Mouse (Mus musculus): ENCODE measurements at regions not wholly inside any gene's neighbourhood (a gene's known extent, or its start where the extent isn't known, plus 50 kb on each side); places are given as distances from the start of the nearest gene placed in this dataset.
A peak's percentile ranks its signal among the peaks of the same experiment; 100 is the strongest.

DNA sequence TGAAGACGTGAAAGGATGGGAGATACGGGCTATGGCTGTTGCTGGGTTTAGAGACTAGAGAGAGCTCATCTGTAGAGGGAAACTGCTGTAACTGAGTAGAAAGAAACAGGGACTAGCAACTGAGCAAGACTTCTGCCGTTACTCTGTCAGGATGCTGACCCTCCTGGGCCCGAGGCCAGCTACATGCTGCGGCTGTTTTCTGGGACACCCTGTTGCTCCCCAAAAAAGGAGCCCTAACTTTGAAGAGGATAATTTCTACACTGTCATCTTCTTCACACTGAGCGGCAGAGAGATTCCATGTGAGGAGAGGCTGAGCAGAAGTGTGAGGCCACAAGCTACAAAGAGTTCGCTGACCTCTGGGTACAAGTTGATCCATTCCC lies 74.2 kb upstream of the Ralgps2 start:
- no peak for DNase-seq

DNA sequence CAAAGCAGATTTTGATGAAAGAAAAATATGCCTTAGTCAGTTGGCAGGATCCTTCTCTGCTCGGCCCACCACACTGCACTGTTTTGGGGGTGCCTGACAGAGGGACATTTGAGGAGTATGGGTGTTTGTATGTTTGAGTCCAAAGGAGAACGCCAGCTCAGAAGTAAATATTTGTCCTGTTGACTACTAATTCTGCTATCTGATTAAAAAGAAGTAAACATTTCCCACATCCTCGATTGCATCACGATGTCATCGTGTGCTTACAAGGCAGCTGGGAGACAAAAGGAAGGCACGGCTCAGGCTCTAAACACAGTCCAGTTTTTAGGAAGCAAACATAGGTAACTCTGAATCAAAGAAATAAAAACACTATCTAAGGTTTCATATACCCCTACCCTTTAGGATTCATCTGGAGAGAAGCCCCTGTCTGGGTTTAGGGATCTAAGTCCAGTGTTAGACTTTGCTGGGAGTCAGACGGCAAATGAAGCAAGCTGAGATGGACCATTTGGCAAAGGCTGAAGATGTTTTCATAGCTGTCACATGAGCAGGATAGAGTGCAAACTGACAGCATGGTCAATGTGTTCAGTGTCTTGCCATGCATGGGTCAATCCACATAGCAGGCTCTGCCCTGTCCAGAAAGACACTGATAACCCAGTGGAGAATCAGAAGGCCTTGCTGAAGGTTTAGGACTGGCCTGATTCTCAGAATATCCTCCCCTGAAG lies 73.7 kb upstream of the Ralgps2 start:
- no peak for DNase-seq

DNA sequence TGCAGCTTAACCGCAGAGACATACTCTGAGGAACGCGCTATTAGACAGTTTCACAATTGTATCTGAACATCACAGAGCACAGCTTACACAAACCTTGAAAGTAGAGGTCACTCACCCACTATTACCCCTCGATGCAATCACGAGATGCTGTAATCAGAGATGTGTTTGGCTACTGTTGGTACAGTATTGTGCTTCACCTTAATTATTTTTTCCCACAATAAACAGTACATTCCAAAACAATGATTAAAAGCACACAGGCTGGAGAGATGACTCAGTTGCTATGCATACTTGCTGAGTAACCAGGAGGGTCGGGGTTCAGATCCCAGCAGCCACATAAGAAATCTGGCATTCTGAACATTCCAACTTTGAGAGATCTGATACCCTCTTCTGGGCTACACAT lies 71.8 kb upstream of the Ralgps2 start:
- DNase-seq = no peak

DNA sequence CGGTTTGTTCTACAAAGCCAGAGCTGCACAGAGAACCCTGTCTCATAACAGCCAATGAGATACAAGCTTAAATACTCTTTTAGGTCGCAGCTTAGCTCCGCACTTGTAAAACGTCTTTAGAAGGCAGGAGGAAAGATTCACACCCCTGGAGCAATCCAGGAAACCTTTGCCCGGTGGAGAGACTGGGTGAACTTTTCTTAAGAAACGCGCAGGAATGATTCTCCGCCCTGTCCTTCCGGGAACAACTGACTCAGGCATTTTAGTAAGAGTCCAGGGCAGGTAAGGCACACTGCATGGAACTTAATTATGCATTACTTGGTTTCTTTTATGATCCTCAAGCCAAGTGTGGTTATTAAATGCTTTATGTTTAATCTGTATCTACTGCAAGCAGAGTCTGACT lies 70.0 kb upstream of the Ralgps2 start:
- no peak for DNase-seq

DNA sequence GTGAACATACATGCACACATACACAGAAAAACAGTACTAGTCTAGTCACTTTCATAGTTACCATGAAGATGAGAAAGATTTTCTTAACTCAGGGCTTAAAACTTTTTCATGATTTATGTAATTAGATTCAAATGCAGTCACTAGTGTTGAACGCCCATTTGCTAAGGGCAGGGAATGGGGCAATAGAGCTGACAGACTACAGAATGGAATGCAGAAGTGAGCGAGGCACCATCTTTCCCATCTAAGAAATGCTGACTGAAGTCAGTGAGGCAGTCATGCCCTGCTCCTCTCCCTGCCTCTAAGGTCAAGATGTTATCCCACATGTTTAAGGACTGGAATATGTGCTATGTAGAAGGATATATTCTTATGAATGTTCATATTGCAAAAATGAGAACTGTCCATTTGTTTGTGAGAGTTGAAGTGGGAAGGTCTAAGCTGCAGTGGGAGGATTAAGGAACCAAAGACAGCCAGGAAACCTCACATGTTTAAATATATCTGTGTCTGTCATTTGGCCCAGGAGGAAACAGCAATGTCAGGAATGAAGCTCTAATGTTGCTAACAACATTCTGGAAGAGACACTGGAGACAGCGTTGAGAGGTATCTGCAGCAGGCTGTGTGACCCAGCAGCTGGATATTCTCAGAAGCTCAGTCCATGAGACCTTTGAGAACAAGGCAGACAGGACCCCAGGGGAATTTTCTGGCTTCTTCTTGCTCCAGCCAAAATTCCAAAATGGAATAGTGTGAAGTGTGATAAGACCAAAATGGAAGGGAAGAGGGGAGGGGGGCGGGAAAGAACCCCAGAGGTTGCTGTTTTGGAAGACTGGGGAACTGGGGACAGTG lies 68.7 kb upstream of the Ralgps2 start:
- DNase-seq = no peak

DNA sequence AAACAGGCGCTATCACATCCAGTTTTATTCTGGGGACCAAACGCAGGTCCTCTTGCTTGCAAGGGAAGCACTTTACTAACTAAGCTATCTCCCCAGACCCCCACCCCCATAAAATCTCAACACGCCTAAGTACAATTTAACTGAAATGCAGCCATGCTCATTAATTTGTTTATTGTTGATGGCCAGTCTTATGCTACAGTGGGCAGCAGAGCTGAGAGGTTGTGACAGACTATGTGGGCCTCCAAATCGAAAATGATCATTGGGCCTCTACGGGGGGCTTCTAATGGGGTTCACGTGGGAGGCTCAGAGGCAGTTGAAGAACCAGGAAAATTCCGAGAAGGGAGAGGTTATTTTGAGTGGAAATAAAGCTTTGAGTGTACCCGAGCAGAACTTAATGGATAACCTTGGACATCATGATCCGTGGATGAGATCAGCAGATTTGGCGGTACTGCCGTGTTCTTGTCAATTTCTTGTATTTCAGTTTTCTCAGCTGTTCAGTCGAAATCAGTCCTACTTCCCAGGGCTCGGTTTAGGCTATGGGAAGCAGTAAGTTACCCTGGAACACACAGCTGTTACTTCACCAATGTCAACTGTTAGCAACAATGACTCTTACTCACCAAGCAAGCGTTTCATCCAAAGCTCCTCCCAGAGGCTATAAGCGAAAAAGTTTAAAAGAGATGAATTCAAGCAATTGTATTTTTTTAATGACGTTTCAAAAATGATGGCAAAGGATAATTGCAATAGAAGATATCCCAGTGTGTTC lies 65.1 kb upstream of the Ralgps2 start:
- no peak for DNase-seq

DNA sequence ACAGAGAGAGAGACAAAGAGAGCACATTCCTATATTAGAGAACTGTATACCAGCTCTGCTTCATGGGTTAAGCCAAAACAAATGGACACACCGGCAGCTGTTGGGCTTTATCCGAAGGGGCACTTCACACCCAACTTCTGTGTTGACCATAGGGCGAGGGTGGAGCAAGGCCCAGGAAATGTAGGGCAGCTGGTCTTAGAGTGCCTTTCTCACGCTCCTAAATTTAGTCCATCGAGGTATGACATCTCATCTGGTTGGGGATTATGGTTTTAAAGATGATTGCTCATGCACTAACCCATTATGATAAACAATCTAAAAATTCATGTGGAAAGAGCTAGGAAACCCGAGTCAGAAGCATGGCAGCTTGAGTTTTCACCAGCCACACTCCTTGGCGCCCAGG lies 63.6 kb upstream of the Ralgps2 start:
- no peak for DNase-seq

- DNase-seq = no peak
Measured at GRCm38 (mm10) chr1:157002258-157002657, 62.8 kb upstream of the Ralgps2 start.

DNA sequence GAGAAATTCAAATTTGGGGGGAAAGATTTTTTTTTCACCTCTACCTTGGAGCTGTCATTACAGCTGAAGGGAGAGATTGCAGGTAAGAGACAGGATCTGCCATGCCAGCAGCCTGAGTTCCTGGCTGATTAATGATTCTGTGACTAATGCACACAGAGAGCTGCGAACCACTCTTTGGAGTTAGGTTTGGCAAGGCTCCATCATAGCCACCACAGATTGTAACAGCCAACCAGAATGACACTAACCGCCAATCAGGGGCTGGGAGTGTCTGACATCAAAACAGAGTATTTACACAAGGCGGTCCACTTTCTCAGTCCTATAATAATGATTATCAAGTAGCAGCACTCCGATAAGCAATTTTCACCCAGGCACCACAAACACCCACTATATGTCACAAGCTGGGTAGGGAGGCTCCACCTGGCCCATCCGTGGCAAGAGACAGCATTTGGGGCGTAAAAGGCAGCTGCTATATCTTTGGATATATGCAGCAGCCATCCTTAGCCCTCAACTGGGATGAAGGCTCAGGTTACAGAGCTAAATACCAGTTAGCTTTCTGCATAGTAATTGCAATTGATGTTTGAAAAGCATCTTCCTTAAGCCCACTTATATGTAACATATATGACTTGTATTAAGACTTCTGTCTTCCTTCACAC lies 61.7 kb upstream of the Ralgps2 start:
- no peak for DNase-seq

GRCm38 (mm10) chr1:156999947-157000346 lies 60.5 kb upstream of the Ralgps2 start:
- no peak for DNase-seq

DNA sequence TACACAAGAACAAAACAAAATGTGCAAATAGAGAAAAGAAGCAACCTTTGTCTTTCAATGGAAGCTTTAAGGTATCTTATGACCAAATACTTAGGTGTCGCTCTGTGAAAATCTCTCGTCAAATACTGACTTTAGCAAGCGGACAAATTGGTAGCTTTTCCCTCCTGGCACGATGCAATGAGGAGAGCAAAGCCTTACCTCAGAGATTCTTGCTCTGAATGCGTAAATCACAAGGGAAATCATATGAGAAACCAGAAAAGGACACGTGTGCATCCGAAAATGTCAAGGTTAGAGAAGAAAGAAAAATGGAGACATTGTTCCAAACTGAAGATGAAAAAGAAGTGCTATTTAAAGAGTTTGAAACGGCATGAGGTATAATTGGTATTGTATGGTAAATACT lies 59.8 kb upstream of the Ralgps2 start:
- no peak for DNase-seq

DNA sequence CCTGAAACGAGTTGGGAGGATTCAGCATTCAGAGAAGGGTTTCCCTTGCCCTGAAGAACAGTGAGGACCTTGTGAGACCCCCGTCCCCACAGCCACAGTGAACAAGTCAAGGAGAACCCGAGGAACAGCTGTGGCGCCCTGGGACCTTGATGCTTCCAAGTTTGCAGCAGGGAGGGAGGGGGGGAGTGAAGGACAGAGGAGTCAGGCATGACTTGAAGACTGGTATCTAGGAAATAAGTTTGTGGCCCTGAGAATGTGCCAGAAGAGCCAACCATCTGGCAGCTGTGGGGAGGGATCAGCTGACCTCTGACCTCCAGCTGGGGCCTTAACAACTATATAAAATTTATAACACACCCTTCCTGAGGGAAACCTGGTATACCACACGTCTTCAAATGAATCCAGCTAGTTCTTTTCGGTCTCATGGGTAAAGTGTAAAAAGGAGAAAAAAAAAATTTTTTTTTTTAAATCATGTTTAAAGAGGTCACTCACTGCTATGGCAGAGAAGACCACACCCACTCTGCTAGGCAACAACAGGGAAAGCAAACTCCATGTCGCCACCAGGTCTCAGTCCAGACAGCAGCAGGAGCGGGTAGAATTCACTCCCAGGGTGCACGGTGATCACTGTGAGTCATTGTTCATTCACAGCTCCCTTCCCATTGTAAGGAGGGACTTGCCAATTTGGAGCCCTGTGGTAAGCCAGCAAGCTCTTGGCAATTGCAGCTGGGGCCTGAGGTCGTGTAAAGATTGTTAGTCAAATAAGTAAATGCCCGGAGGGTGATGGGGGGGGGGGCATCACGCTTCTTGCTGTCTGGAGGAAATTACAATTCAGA lies 58.3 kb upstream of the Ralgps2 start:
- DNase-seq = no peak

DNA sequence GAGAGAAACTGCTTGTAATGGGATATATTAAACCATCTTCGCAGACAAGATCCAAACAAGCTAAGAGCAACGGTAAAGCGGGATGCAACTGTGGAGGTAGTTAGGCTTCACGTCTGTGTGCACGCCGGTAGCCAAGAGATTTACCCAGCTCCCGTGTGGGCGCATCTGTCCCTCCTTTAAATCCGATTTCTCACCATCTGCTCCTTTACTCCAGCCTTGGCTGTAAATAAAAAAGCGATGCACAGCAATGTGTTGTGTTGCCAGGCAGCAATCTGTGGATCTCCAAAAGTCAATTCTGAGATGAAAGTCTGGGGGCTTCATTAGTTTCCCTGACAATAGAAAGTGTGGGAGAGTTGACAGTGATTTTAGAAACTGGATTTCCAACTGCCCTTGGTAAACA lies 57.6 kb upstream of the Ralgps2 start:
- DNase-seq = peak; percentile 48 to 52

GRCm38 (mm10) chr1:156996084-156996880 lies 56.9 kb upstream of the Ralgps2 start:
- no peak for DNase-seq

GRCm38 (mm10) chr1:156995180-156995951 lies 55.9 kb upstream of the Ralgps2 start:
- no peak for DNase-seq

GRCm38 (mm10) chr1:156994644-156995016 lies 55.2 kb upstream of the Ralgps2 start:
- DNase-seq = no peak

DNA sequence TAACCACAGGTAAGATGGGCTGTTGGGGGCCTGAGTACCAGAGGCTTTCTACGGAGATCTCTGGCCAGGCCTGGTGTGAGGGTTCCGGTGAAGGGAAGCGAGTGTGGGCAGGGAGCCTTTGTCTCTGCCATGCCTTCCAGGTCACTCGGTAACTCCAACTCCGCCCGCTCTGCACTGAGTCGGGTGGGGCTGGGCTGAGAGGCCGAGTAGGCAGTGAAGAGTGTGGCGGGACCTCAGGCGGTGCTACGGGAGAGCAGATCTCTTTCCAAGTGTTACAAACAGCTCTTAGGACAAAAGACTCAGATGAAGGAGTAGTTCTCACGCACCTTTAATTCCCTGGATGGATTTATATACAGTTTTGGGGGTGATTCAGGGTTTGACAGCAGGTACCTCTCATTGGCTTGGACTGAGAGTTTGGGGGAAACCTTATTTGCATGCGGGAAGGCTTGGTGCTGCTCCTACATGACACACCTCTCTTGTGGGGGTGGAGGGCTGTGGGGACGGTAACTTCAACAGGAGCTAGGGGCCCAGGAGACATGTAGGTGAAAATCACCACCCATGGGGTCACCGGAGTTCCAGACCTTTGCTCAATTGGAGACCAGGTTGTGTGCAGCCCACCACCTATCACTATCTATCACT lies 54.7 kb upstream of the Ralgps2 start:
- no peak for DNase-seq

DNA sequence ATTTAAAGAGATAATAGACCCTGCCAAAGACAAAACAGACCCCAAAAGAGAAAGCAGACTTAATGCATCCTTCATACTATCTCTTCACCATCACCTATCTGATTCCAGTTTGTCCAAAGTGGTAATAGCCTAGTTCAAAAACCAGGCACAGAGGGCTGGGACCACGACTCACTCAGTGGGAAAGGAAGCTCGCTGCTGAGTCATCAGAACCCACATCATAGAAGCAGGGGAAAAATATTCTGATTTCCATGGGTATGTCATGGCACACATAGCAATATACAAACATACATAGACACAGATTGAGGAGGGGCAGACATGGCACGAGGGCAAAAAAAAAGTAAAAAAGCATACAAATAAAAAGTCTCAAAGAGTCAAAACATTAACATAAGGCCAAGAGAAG lies 53.7 kb upstream of the Ralgps2 start:
- DNase-seq = no peak

DNA sequence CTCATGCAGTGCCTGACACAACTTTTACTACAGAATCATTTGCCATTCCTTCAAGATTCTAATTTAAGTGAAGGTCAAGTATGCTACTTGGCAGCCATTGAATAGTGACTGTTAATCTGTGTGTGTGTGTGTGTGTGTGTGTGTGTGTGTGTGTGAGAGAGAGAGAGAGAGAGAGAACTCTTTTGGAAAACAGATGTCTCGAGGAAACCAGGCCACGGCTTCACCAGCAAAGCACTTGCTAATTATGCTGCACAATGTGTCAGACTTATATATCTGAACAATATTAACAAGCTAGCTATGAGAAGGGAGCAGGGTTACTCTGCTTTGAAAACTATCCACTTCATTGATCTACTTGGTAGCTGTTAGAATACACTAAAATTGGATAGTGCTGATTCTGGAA lies 53.1 kb upstream of the Ralgps2 start:
- DNase-seq = no peak

Measured in layer of hippocampus, postnatal 36 days (tissue).